ENCODE assay signal across 8 mouse cellular contexts in genomic region chr7:45568601-45569473, GRCm38 (mm10). TPM values are rescaled to one million over a fixed set of nuclear protein-coding genes. Genes with fewer than 3 reads are reported as not detected.
DNase-seq lines count a peak whose midpoint lies in the region; ATAC-seq and TF ChIP-seq lines count a peak whose summit lies in the region.

No protein-coding gene starts in this region.

- TF ChIP-seq EP300 in liver, embryonic 14.5 days (IDR thresholded peaks at IDR 0.05; ENCODE audit: low read depth): peak; percentile 40; the same call in 1 of the 2 replicates

- H3K27ac ChIP-seq in gastrocnemius, adult 2 months: peak overlapping the region; percentile 96
- H3K27ac ChIP-seq in forebrain, embryonic 13.5 days: peak overlapping the region; percentile 51; the same call in 1 of the 2 replicates
- H3K27ac ChIP-seq in liver, embryonic 14.5 days: peak overlapping the region; percentile 76

- H3K4me3 ChIP-seq in gastrocnemius, adult 2 months: peak overlapping the region; percentile 70
- 0 out of 2 replicates have a peak overlapping the region, but pooled peaks have one; percentile 10 for H3K4me3 ChIP-seq in E14TG2a.4 (replicated peaks; ENCODE audit: low read length)
- peak overlapping the region; percentile 48 for H3K4me3 ChIP-seq in forebrain, embryonic 13.5 days
- H3K4me3 ChIP-seq in liver, embryonic 14.5 days (ENCODE audit: insufficient read depth in 1 of 2, low read depth in 2 of 2, low read length in 2 of 2): peak overlapping the region; percentile 10 to 53

- WGBS in forebrain, embryonic 13.5 days: 78% methylated on average over 10 of the region's 10 CpGs
- 22% methylated on average over 10 of the region's 10 CpGs for WGBS in liver, embryonic 14.5 days (ENCODE audit: insufficient replicate concordance)

- no peaks in the 10 kb centered on the region for H3K27me3 ChIP-seq in E14TG2a.4 (ENCODE audit: insufficient read depth, low read length)
- 0 out of 2 replicates have a peak, but pooled peaks cover 3% of the 10 kb centered on the region for H3K27me3 ChIP-seq in forebrain, embryonic 13.5 days
- H3K27me3 ChIP-seq in liver, embryonic 14.5 days (ENCODE audit: control insufficient read depth, insufficient read depth, low read length): no peaks in the 10 kb centered on the region

- intact Hi-C loops in gastrocnemius, adult 2 months (cut with DNase I): loop anchor here (2.0 kb wide), 1 partner anchor 20 kb away; no protein-coding TSS in a partner anchor
- intact Hi-C loops in gastrocnemius, postnatal 36 days (cut with DNase I): no loop called here

- TF ChIP-seq CTCF in gastrocnemius, adult 2 months (IDR thresholded peaks at IDR 0.05): no peak
- no peak for TF ChIP-seq CTCF in E14TG2a.4 (conservative IDR thresholded peaks at IDR 0.05; ENCODE audit: low read length)
- no peak for TF ChIP-seq CTCF in liver, embryonic 14.5 days (IDR thresholded peaks at IDR 0.05; ENCODE audit: low read depth)

- no peak for ATAC-seq in forebrain, embryonic 13.5 days
- ATAC-seq in liver, embryonic 14.5 days (ENCODE audit: insufficient read depth): peak; percentile 68
- ATAC-seq in frontal cortex, adult (ENCODE audit: low TSS enrichment): no peak

- peaks cover 82% of the 10 kb centered on the region for H3K4me1 ChIP-seq in E14TG2a.4 (replicated peaks; ENCODE audit: low read depth, low read length)
- H3K4me1 ChIP-seq in forebrain, embryonic 13.5 days: peaks cover 30% of the 10 kb centered on the region
- H3K4me1 ChIP-seq in liver, embryonic 14.5 days (replicated peaks; ENCODE audit: control insufficient read depth in 2 of 2, insufficient read depth in 2 of 2, low read length in 1 of 2): peaks cover 42 to 46% of the 10 kb centered on the region in 2 experiments

- DNase-seq in gastrocnemius, adult 2 months: no peak
- DNase-seq in gastrocnemius, postnatal 4 days (ENCODE audit: low spot score in 2 of 2): no peak
- peak; percentile 53 to 56 (median 54) for DNase-seq in liver, embryonic 14.5 days (ENCODE audit: low read depth in 3 of 3, low spot score in 3 of 3)
- no peak for DNase-seq in gastrocnemius, postnatal 36 days
- no peak for DNase-seq in ovary, postnatal 36 days (ENCODE audit: low spot score)

- no peaks in the 10 kb centered on the region for H3K9me3 ChIP-seq in E14TG2a.4 (ENCODE audit: low read length)
- no peaks in the 10 kb centered on the region for H3K9me3 ChIP-seq in forebrain, embryonic 13.5 days (replicated peaks)
- no peaks in the 10 kb centered on the region for H3K9me3 ChIP-seq in liver, embryonic 14.5 days (ENCODE audit: control insufficient read depth, low read length)

- peaks cover 39% of the 10 kb centered on the region for H3K36me3 ChIP-seq in E14TG2a.4 (ENCODE audit: insufficient read depth, low read length)
- H3K36me3 ChIP-seq in forebrain, embryonic 13.5 days (ENCODE audit: poor library complexity, severe bottlenecking): no peaks in the 10 kb centered on the region
- H3K36me3 ChIP-seq in liver, embryonic 14.5 days (replicated peaks; ENCODE audit: control insufficient read depth, insufficient read depth, low read depth): no peaks in the 10 kb centered on the region; the same call in 1 of the 2 replicates

- peak overlapping the region; percentile 81 for H3K4me2 ChIP-seq in forebrain, embryonic 13.5 days
- peak overlapping the region; percentile 97 for H3K4me2 ChIP-seq in liver, embryonic 14.5 days (ENCODE audit: low read depth)

- peak overlapping the region; percentile 32 for H3K9ac ChIP-seq in forebrain, embryonic 13.5 days
- peak overlapping the region; percentile 15; the same call in 1 of the 2 replicates for H3K9ac ChIP-seq in liver, embryonic 14.5 days (replicated peaks)

RNA-seq across cellular contexts. Expression of gene Bcat2, which starts 1.1 kb away (rescaled TPM):
- 100 to 1,000 TPM in 1 of 2 experiments, 10 to 100 TPM in 1; 91.4 to 106 TPM for total RNA-seq in gastrocnemius, adult 2 months (2021)
- total RNA-seq in gastrocnemius, postnatal 4 days (2021): 10 to 100 TPM; 32.2 to 36.3 TPM
- polyA plus RNA-seq in forebrain, embryonic 13.5 days (2015; fragmentation: Nextera tagmentation; extraction: Ambion mirVana): 18.9 and 23.7 TPM in 2 replicates
- 38.8 and 40.6 TPM in 2 replicates for polyA plus RNA-seq in liver, embryonic 14.5 days (2012; rRNA removed)
- 35.9 and 39.4 TPM in 2 replicates for polyA plus RNA-seq in liver, embryonic 14.5 days (2014; fragmentation: Nextera tagmentation; extraction: Ambion mirVana)
- total RNA-seq in gastrocnemius, postnatal 36 days (2021): 10 to 100 TPM; 55.7 to 86.8 TPM

RNA-seq across cellular contexts. Expression of gene Hsd17b14, which starts 14.1 kb away (rescaled TPM):
- total RNA-seq in gastrocnemius, adult 2 months (2021): 1 to 10 TPM; 1.0 to 1.3 TPM
- under 1 TPM; 0.61 to 0.80 TPM for total RNA-seq in gastrocnemius, postnatal 4 days (2021)
- polyA plus RNA-seq in forebrain, embryonic 13.5 days (2015; fragmentation: Nextera tagmentation; extraction: Ambion mirVana): 0.14 TPM in 1 of 2 replicates, not detected in the other
- polyA plus RNA-seq in liver, embryonic 14.5 days (2012; rRNA removed): 0.95 and 2.1 TPM in 2 replicates
- 1.2 and 2.5 TPM in 2 replicates for polyA plus RNA-seq in liver, embryonic 14.5 days (2014; fragmentation: Nextera tagmentation; extraction: Ambion mirVana)
- 1 to 10 TPM; 1.9 to 2.8 TPM for total RNA-seq in gastrocnemius, postnatal 36 days (2021)

RNA-seq across cellular contexts. Expression of gene Plekha4, which starts 42.7 kb away (rescaled TPM):
- total RNA-seq in gastrocnemius, adult 2 months (2021): 1 to 10 TPM; 3.4 to 3.5 TPM
- 10 to 100 TPM; 17.1 to 20.3 TPM for total RNA-seq in gastrocnemius, postnatal 4 days (2021)
- polyA plus RNA-seq in forebrain, embryonic 13.5 days (2015; fragmentation: Nextera tagmentation; extraction: Ambion mirVana): 0.28 and 0.50 TPM in 2 replicates
- polyA plus RNA-seq in liver, embryonic 14.5 days (2012; rRNA removed): 0.52 and 0.90 TPM in 2 replicates
- 0.40 and 0.41 TPM in 2 replicates for polyA plus RNA-seq in liver, embryonic 14.5 days (2014; fragmentation: Nextera tagmentation; extraction: Ambion mirVana)
- total RNA-seq in gastrocnemius, postnatal 36 days (2021): 1 to 10 TPM; 3.0 to 4.8 TPM

RNA-seq across cellular contexts. Expression of gene Ppp1r15a, which starts 42.8 kb away (rescaled TPM):
- total RNA-seq in gastrocnemius, adult 2 months (2021): 10 to 100 TPM; 28.3 to 28.5 TPM
- total RNA-seq in gastrocnemius, postnatal 4 days (2021): 10 to 100 TPM; 22.7 to 23.5 TPM
- polyA plus RNA-seq in forebrain, embryonic 13.5 days (2015; fragmentation: Nextera tagmentation; extraction: Ambion mirVana): 13.5 and 15.3 TPM in 2 replicates
- 79.3 and 140 TPM in 2 replicates for polyA plus RNA-seq in liver, embryonic 14.5 days (2012; rRNA removed)
- polyA plus RNA-seq in liver, embryonic 14.5 days (2014; fragmentation: Nextera tagmentation; extraction: Ambion mirVana): 165 and 183 TPM in 2 replicates
- 10 to 100 TPM; 22.9 to 25.3 TPM for total RNA-seq in gastrocnemius, postnatal 36 days (2021)

RNA-seq across cellular contexts. Expression of gene Fgf21, which starts 46.5 kb away (rescaled TPM):
- total RNA-seq in gastrocnemius, adult 2 months (2021): not detected
- not detected for total RNA-seq in gastrocnemius, postnatal 4 days (2021)
- 0.19 TPM in 1 of 2 replicates, not detected in the other for polyA plus RNA-seq in forebrain, embryonic 13.5 days (2015; fragmentation: Nextera tagmentation; extraction: Ambion mirVana)
- not detected in 2 replicates for polyA plus RNA-seq in liver, embryonic 14.5 days (2012; rRNA removed)
- polyA plus RNA-seq in liver, embryonic 14.5 days (2014; fragmentation: Nextera tagmentation; extraction: Ambion mirVana): not detected in 2 replicates
- total RNA-seq in gastrocnemius, postnatal 36 days (2021): not detected

Comparison
In these comparisons a context has a peak if more than half of its experiments do, and no peak if none do; other contexts are left out.
1. DNase-seq: peak in liver, embryonic 14.5 days (3 of 3); none in gastrocnemius, adult 2 months (single experiment), gastrocnemius, postnatal 4 days (0 of 2), gastrocnemius, postnatal 36 days (0 of 2) and ovary, postnatal 36 days (single experiment).
2. H3K4me3 ChIP-seq: peak in every context shown above with its lines; median percentile 70 in gastrocnemius, adult 2 months; 48 in forebrain, embryonic 13.5 days; 32 in liver, embryonic 14.5 days; 10 in E14TG2a.4.
3. Peak in every context shown above with its lines, with median percentiles within 50 percentile points of each other: H3K27ac ChIP-seq.